Mouse (Mus musculus) liver, adult 2 months (tissue): ENCODE measurements around the gene Popdc3.

Experiments
- CTCF ChIP-seq: fragments of 200-500 bp; IDR thresholded peaks from 2 replicates; pipeline ENCODE4 v1.5.1; 2011; ENCODE audit warnings: low read depth, low read length, control low read depth
- POLR2A ChIP-seq: fragments of 200-500 bp; IDR thresholded peaks from 2 replicates; pipeline ENCODE4 v1.6.1; 2011; ENCODE audit warnings: low read length, control low read depth; ENCODE audit not compliant: insufficient read depth; ENCODE audit errors: extremely low read depth

- TF ChIP-seq POLR2A (no peak), CTCF (no peak)
Measured at GRCm38 (mm10) chr10:45151137-45151536, 26.8 kb upstream of the Popdc3 start.
